Mouse (Mus musculus) megakaryocyte, embryonic 14.5 days (primary cell): ENCODE results near the gene Ewsr1.

Experiments
- FLI1 ChIP-seq: IDR thresholded peaks from 2 replicates; pipeline ENCODE4 v1.6.1; 2012; ENCODE audit warnings: low read length, inconsistent platforms, mixed read lengths
- GATA1 ChIP-seq: IDR thresholded peaks from 3 replicates; pipeline ENCODE4 v1.6.1; 2012; ENCODE audit warnings: mixed read lengths, low read length, inconsistent platforms, borderline replicate concordance

- TF ChIP-seq GATA1 (no peak), FLI1 (no peak)
Observed at GRCm38 (mm10) chr11:5057856-5058641, 41.0 kb downstream of the Ewsr1 start, which contains the start of gene Rasl10a.
